Mouse (Mus musculus): ENCODE data around the gene Afm.

The Afm gene

DNA sequence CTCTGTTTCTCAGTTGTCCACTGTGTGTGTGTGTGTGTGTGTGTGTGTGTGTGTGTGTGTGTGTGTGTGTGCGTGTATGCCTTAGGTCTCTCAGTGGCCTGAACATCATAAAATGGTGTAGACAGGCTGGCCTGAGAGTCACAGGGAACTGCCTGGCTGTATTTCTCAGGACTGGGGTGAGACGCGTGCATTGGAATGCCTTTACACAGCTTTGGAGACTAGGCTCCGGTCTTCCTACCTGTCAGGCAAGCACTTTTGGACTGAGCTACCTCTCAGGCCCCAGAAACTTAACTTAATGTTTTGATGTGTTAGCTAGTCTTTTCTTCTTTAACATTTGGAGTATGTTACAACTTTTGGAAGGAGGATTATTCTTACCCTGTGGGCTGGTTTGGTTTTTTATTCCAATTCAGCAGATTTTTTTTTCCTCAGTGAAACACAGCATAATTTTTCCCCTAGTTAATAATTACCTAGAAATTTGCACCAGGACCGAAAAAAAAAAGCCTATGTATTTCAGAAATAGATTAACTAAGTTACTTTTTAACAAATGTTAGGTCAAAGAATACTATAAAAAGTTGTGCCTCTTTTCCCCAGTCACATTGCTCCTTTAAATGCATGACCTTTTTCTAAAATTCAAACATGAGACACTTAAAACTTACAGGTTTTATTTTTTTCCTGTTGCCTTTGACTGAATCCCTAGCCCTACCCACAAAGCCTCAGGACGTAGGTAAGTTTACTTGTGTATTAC is at the start of gene Afm:
Gene Afm, plus strand, starts transcription at position 577 of the 745 bp plus-strand sequence.
- DNase-seq (ENCODE audit: low read depth, low spot score), result no peak

DNA sequence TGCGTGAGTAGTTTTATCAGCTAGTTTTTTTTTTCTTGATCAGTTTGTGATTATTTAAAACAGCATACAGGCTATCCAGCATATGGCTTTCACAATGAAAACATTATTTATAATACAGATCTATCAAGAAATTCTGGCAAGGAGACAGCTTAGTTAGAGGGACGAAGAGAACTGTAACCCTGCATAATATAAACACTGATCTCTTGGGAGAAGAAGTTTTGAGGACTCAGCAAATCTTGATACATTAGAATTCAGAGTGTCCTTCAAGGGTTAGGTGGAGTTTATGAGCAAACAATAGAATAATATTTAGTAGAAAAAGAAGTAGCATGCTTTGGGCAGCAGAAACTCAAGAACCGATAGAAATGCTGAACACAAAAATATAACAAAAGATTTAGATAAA is 47.9 kb upstream of the Afm start:
- no peak for DNase-seq (ENCODE audit: low read depth, low spot score)

GRCm38 (mm10) chr5:90473902-90474301 is 44.8 kb upstream of the Afm start:
- DNase-seq (ENCODE audit: low read depth, low spot score), result no peak

DNA sequence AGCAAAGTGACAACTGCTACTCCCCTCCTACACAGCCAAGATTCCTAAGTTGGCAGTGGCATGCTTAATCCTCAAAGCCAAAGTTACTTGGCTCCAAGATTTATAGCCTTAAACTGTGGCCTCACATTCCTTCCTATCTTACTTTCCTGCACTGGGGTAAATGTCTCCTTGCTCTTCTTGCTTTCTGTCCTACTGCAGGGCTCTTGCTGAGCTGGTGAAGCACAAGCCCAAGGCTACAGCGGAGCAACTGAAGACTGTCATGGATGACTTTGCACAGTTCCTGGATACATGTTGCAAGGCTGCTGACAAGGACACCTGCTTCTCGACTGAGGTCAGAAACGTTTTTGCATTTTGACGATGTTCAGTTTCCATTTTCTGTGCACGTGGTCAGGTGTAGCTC is 44.4 kb upstream of the Afm start:
- no peak for DNase-seq (ENCODE audit: low read depth, low spot score)

DNA sequence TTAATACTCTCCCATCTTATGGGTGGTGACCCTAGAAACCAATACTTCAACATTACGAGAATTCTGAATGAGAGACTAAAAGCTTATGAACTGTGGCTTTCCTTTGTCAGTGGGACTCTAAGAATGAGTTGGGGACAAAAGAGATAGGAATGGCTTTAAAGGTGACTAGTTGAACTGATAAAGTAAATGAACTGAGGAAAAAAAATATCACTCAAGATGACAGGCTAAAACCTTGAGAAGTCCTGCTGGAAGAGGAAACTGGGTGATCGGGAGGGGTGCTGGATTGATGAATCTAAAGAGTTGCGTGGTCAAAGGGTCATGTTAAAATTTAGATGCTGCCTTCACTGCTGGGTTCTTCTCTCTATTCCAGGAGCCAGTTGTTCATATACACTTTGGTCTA is 42.0 kb upstream of the Afm start:
- DNase-seq (ENCODE audit: low read depth, low spot score), result no peak

DNA sequence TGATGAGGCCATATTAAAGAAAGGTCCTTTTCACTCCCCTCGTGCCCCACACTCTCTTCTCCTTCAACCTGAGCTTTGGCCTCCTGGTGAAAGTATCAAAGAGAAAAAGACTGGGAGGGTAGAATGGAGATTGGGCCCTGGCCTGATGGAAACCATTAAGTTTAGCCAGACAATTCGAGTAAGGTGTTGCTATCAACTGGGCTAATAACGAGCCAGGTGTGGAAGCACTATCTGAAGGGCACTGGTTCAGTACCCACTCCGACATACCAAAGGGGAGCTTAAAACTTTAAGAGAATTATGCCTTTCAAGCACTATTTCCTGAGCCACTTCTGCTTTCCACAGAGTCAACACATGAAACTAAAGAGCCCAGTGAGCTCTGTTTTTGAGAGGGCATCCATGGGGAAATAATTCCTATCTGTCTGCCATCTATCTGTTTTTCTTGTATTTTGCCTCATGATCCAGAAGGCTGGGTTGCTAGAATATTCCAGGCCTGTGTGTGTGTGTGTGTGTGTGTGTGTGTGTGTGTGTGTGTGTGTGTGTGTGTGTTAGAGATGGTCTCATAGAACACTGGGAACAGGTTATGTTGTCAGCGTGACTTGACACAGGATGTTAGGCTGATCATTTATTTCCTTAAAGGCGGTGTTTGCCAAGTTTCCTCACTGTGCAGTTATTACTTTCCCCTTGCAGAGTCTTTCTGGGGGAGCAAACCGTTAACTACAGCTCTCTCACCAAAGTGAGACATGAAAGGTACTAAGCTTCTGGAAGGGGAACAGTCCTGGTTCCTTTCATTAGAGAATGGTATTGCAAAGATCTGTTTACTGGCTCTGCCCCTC is 41.2 kb upstream of the Afm start:
- DNase-seq (ENCODE audit: low read depth, low spot score), result no peak

- no peak for DNase-seq (ENCODE audit: low read depth, low spot score)
Measured at GRCm38 (mm10) chr5:90478886-90479285, 39.8 kb upstream of the Afm start.

DNA sequence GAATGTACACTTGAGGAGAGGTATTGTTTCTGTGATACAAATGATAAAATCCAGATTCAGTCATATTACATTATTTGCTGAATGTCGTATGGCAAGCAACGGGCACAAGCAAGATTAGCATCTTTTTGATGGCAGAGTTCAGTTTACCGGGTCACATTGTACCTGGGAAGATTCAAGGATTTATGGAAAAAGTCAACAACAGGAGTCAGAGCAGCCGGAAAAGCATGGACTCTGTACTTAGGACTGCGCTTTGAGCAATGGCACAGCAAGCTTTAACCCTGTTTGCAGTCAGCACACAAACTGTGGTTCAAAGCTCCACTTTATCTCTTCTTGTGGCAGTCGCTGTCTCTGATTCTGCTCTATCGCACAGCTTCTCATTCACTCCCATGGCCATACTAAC is 33.1 kb upstream of the Afm start:
- DNase-seq (ENCODE audit: low read depth, low spot score), result no peak

- DNase-seq (ENCODE audit: low read depth, low spot score), result no peak
Measured at GRCm38 (mm10) chr5:90488323-90488722, 30.4 kb upstream of the Afm start.

- no peak for DNase-seq (ENCODE audit: low read depth, low spot score)
Measured at GRCm38 (mm10) chr5:90490518-90490917, 28.2 kb upstream of the Afm start, which contains the start of gene Afp. TSS of gene Afp (plus strand) at chr5:90490737.

- peak; percentile 70 for DNase-seq (ENCODE audit: low read depth, low spot score)
Measured at GRCm38 (mm10) chr5:90492440-90492839, 26.3 kb upstream of the Afm start.

- DNase-seq (ENCODE audit: low read depth, low spot score), result no peak
Measured at GRCm38 (mm10) chr5:90494308-90494707, 24.4 kb upstream of the Afm start.

- DNase-seq (ENCODE audit: low read depth, low spot score), result no peak
Measured at GRCm38 (mm10) chr5:90499509-90499908, 19.2 kb upstream of the Afm start.

- DNase-seq (ENCODE audit: low read depth, low spot score), result peak; percentile 66
Measured at GRCm38 (mm10) chr5:90500714-90501113, 18.0 kb upstream of the Afm start.

DNA sequence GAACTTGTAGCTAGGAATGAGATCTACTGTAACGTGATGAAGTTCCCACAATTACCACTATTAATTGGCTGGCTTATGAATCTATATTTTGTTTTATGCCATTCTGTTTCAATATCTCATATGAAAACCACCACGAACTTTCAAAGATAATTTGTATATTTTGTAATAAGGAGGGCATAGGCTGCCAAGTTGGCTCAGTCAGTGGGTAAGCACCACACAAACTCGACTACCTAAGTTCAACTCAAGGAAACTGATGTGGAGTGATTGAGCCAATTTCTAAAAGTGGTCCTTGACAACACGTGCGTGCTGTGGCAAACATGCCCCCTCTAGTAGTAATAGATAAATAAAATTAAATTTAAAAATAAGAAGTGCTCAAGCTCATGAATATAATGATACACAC is 17.0 kb upstream of the Afm start:
- no peak for DNase-seq (ENCODE audit: low read depth, low spot score)

GRCm38 (mm10) chr5:90504742-90505141 is 14.0 kb upstream of the Afm start:
- no peak for DNase-seq (ENCODE audit: low read depth, low spot score)

GRCm38 (mm10) chr5:90506507-90506906 is 12.2 kb upstream of the Afm start:
- DNase-seq (ENCODE audit: low read depth, low spot score), result no peak

- no peak for DNase-seq (ENCODE audit: low read depth, low spot score)
Measured at GRCm38 (mm10) chr5:90507411-90507949, 11.3 kb upstream of the Afm start.

DNA sequence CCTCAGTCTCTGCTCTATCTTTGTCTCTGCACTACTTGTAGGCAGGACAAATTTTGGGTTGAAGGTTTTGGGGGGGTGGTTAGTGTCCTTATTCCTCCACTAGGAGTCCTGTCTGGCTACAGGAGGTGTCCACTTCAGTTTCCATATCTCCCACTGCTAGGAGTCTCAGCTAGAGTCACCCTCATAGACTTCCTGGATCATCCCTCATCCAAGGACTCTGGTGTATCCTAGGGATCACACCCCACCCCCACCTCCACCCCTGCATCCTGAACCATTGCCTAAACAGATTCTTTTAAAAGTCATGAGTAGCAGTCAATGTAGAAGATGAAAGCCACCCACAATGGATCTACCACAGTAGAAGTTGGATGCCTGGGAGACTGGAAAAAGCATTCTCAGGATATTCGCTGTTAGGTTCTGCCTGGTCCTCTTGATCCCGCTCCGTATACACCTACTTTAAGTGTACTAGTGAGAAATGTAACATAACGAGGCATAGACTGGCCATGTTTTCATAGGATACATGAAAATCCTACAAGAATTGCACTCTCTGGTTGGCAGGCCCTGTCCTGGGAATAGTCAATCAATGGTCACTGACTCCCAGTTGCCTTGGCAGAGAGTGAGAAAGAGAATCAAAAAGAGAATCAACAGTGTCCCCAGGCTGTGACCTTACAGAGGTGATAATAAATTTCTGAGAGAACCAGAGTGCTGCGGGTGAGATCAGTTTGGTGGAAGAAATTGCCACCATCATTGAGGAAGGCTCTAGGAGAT is 8.7 kb upstream of the Afm start:
- no peak for DNase-seq (ENCODE audit: low read depth, low spot score)

- DNase-seq (ENCODE audit: low read depth, low spot score), result no peak
Measured at GRCm38 (mm10) chr5:90512288-90512955, 6.3 kb upstream of the Afm start.

DNA sequence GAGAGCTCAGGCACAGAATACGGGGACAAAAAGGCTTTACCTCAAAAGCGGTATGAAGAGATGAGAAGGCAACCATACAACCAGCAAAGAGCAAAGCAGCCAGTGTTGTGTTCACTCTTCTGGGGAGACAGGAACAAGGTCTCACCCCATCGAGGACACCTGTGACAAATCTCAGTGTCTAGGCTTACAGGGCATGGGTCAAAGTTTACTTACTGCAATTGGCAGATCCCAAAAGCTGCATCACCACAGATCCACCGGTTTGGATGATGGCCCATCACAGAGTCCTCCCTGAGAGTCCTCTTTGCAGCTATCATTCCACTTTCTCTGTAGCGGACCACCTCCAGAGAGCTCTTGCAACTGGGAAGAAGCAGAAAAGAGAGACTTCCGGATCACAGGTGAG is 3.2 kb upstream of the Afm start:
- DNase-seq (ENCODE audit: low read depth, low spot score), result no peak
